Mouse (Mus musculus) hindbrain, embryonic 12.5 days (tissue): ENCODE results near the gene Ttc7b. TPM values are rescaled to one million over a fixed set of nuclear protein-coding genes. Genes with fewer than 3 reads are reported as not detected.
A peak's percentile ranks its signal among the peaks of the same experiment; 100 is the strongest.

Source experiments
- ATAC-seq: fragments of 200-750 bp; cut with Nextera tagmentation; 2 replicates; pipeline ENCODE4 v1.8.0; 2017; ENCODE audit warnings: moderate TSS enrichment; ENCODE audit not compliant: low FRiP score
- H3K27ac ChIP-seq: fragments of 300-500 bp; sonication (generic); 2 replicates; pipeline ENCODE4 v1.5.1; 2016; ENCODE audit warnings: mild to moderate bottlenecking
- H3K27me3 ChIP-seq: fragments of 300-500 bp; sonication (generic); 2 replicates; pipeline ENCODE4 v1.6.1; 2016; ENCODE audit warnings: mild to moderate bottlenecking
- H3K36me3 ChIP-seq: fragments of 300-500 bp; sonication (generic); 2 replicates; pipeline ENCODE4 v1.6.1; 2016; ENCODE audit warnings: mild to moderate bottlenecking
- H3K4me1 ChIP-seq: fragments of 300-500 bp; sonication (generic); 2 replicates; pipeline ENCODE4 v1.6.1; 2016
- H3K4me2 ChIP-seq: fragments of 300-500 bp; sonication (generic); replicated peaks from 2 replicates; pipeline ENCODE4 v1.6.1; 2016; ENCODE audit warnings: mild to moderate bottlenecking
- H3K4me3 ChIP-seq: fragments of 300-500 bp; sonication (generic); 2 replicates; pipeline ENCODE4 v1.5.1; 2016; ENCODE audit warnings: mild to moderate bottlenecking
- H3K9ac ChIP-seq: fragments of 300-500 bp; sonication (generic); 2 replicates; pipeline ENCODE4 v1.6.1; 2016; ENCODE audit warnings: mild to moderate bottlenecking, moderate library complexity
- H3K9me3 ChIP-seq: fragments of 300-500 bp; sonication (generic); replicated peaks from 2 replicates; pipeline ENCODE4 v1.6.1; 2016; ENCODE audit warnings: mild to moderate bottlenecking
- WGBS: fragments of 180-500 bp; shearing (Covaris S2); methylation state at CpG from one replicate; pipeline ENCODE4 v1.1.7; 2016; 5-methylcytosine and 5-hydroxymethylcytosine counted together
- polyA plus RNA-seq: library from polyadenylated mRNA; unstranded; fragments of >200 nt; fragmentation: Nextera tagmentation; extraction: Ambion mirVana; gene quantifications from 2 replicates; pipeline ENCODE4 v1.2.1, GENCODE M21; 2016

The Ttc7b gene
- polyA plus RNA-seq, 1 experiment from 2014 or later: 6.1 TPM

- Histone ChIP-seq H3K36me3 (peaks cover 23% of the 10 kb centered on the region), H3K27me3 (no peaks in the 10 kb centered on the region), H3K27ac (no peak overlapping the region), H3K4me1 (peaks cover 14% of the 10 kb centered on the region), H3K4me2 (no peak overlapping the region), H3K9me3 (no peaks in the 10 kb centered on the region), H3K4me3 (no peak overlapping the region), H3K9ac (no peak overlapping the region)
- 90% methylated on average over 10 of the region's 10 CpGs for WGBS
- ATAC-seq: no peak
These were observed 118.2 kb downstream of the Ttc7b start for GRCm38 (mm10) chr12:100402296-100403004.

GRCm38 (mm10) chr12:100400119-100400518, 120.5 kb downstream of the Ttc7b start:
- no peak overlapping the region for H3K27ac ChIP-seq
- no peak overlapping the region for H3K9ac ChIP-seq
- no peak overlapping the region for H3K4me3 ChIP-seq
- peaks cover 15% of the 10 kb centered on the region for H3K4me1 ChIP-seq
- H3K36me3 ChIP-seq: peaks cover 23% of the 10 kb centered on the region
- WGBS: 88% methylated on average over 3 of the region's 3 CpGs
- H3K4me2 ChIP-seq: no peak overlapping the region
- H3K27me3 ChIP-seq: no peaks in the 10 kb centered on the region
- ATAC-seq: no peak
- no peaks in the 10 kb centered on the region for H3K9me3 ChIP-seq

GRCm38 (mm10) chr12:100399126-100399727, 121.4 kb downstream of the Ttc7b start:
- Histone ChIP-seq H3K27ac (no peak overlapping the region), H3K9ac (no peak overlapping the region), H3K4me3 (no peak overlapping the region), H3K9me3 (no peaks in the 10 kb centered on the region), H3K36me3 (peaks cover 26% of the 10 kb centered on the region), H3K27me3 (no peaks in the 10 kb centered on the region), H3K4me1 (peaks cover 15% of the 10 kb centered on the region), H3K4me2 (no peak overlapping the region)
- 83% methylated on average over 5 of the region's 5 CpGs for WGBS
- no peak for ATAC-seq

- H3K9ac ChIP-seq: no peak overlapping the region
- H3K27me3 ChIP-seq: no peaks in the 10 kb centered on the region
- no peak for ATAC-seq
- H3K4me3 ChIP-seq: no peak overlapping the region
- H3K9me3 ChIP-seq: no peaks in the 10 kb centered on the region
- H3K27ac ChIP-seq: no peak overlapping the region; the same call in 1 of the 2 replicates
- peaks cover 15% of the 10 kb centered on the region for H3K4me1 ChIP-seq
- H3K4me2 ChIP-seq: no peak overlapping the region
- peaks cover 26% of the 10 kb centered on the region for H3K36me3 ChIP-seq
- WGBS: 59% methylated on average over 8 of the region's 8 CpGs
These were observed 122.2 kb downstream of the Ttc7b start for GRCm38 (mm10) chr12:100398268-100398943.

GRCm38 (mm10) chr12:100397432-100398146, 123.0 kb downstream of the Ttc7b start:
- peaks cover 19% of the 10 kb centered on the region for H3K36me3 ChIP-seq
- H3K27ac ChIP-seq: peak overlapping the region; percentile 41
- peaks cover 15% of the 10 kb centered on the region for H3K4me1 ChIP-seq
- H3K4me2 ChIP-seq: no peak overlapping the region
- no peak overlapping the region for H3K4me3 ChIP-seq
- no peak for ATAC-seq
- WGBS: 72% methylated on average over 15 of the region's 15 CpGs
- H3K27me3 ChIP-seq: no peaks in the 10 kb centered on the region
- H3K9me3 ChIP-seq: no peaks in the 10 kb centered on the region
- H3K9ac ChIP-seq: no peak overlapping the region

GRCm38 (mm10) chr12:100396806-100397205, 123.8 kb downstream of the Ttc7b start:
- Histone ChIP-seq H3K4me1 (peaks cover 15% of the 10 kb centered on the region), H3K4me3 (no peak overlapping the region), H3K27ac (no peak overlapping the region), H3K36me3 (peaks cover 20% of the 10 kb centered on the region), H3K4me2 (no peak overlapping the region), H3K9ac (no peak overlapping the region), H3K9me3 (no peaks in the 10 kb centered on the region), H3K27me3 (no peaks in the 10 kb centered on the region)
- WGBS: 90% methylated on average over 2 of the region's 2 CpGs
- no peak for ATAC-seq

- 85% methylated on average over 3 of the region's 3 CpGs for WGBS
- H3K4me2 ChIP-seq: no peak overlapping the region
- H3K4me3 ChIP-seq: no peak overlapping the region
- no peaks in the 10 kb centered on the region for H3K27me3 ChIP-seq
- H3K36me3 ChIP-seq: peaks cover 15% of the 10 kb centered on the region
- no peak for ATAC-seq
- peaks cover 15% of the 10 kb centered on the region for H3K4me1 ChIP-seq
- H3K9me3 ChIP-seq: no peaks in the 10 kb centered on the region
- H3K9ac ChIP-seq: no peak overlapping the region
- no peak overlapping the region for H3K27ac ChIP-seq
These were observed 127.1 kb downstream of the Ttc7b start for GRCm38 (mm10) chr12:100393532-100393931.

GRCm38 (mm10) chr12:100393109-100393508, 127.5 kb downstream of the Ttc7b start:
- H3K4me3 ChIP-seq: no peak overlapping the region
- H3K9ac ChIP-seq: no peak overlapping the region
- no peaks in the 10 kb centered on the region for H3K9me3 ChIP-seq
- peaks cover 17% of the 10 kb centered on the region for H3K36me3 ChIP-seq
- peaks cover 12% of the 10 kb centered on the region for H3K4me1 ChIP-seq
- ATAC-seq: no peak
- no peaks in the 10 kb centered on the region for H3K27me3 ChIP-seq
- WGBS: 90% methylated on average over 3 of the region's 3 CpGs
- no peak overlapping the region for H3K4me2 ChIP-seq
- no peak overlapping the region for H3K27ac ChIP-seq

GRCm38 (mm10) chr12:100392466-100392865, 128.2 kb downstream of the Ttc7b start:
- no peak overlapping the region for H3K9ac ChIP-seq
- no peaks in the 10 kb centered on the region for H3K27me3 ChIP-seq
- peaks cover 24% of the 10 kb centered on the region for H3K36me3 ChIP-seq
- no peak for ATAC-seq
- WGBS: 77% methylated on average over 5 of the region's 5 CpGs
- H3K9me3 ChIP-seq: no peaks in the 10 kb centered on the region
- H3K4me2 ChIP-seq: no peak overlapping the region
- no peak overlapping the region for H3K4me3 ChIP-seq
- peaks cover 6% of the 10 kb centered on the region for H3K4me1 ChIP-seq
- no peak overlapping the region for H3K27ac ChIP-seq

- Histone ChIP-seq H3K4me3 (no peak overlapping the region), H3K9ac (no peak overlapping the region), H3K36me3 (peaks cover 29% of the 10 kb centered on the region), H3K4me1 (peaks cover 5% of the 10 kb centered on the region; the same call in 1 of the 2 replicates), H3K9me3 (no peaks in the 10 kb centered on the region), H3K4me2 (no peak overlapping the region), H3K27ac (no peak overlapping the region), H3K27me3 (no peaks in the 10 kb centered on the region)
- ATAC-seq: no peak
- WGBS: 84% methylated on average over 9 of the region's 9 CpGs
These were observed 128.7 kb downstream of the Ttc7b start for GRCm38 (mm10) chr12:100391890-100392289.

- H3K27ac ChIP-seq: peak overlapping the region; percentile 44; the same call in 1 of the 2 replicates
- H3K4me2 ChIP-seq: no peak overlapping the region
- no peaks in the 10 kb centered on the region for H3K27me3 ChIP-seq
- no peak overlapping the region for H3K9ac ChIP-seq
- H3K9me3 ChIP-seq: no peaks in the 10 kb centered on the region
- H3K4me3 ChIP-seq: no peak overlapping the region
- H3K4me1 ChIP-seq: peaks cover 5% of the 10 kb centered on the region; the same call in 1 of the 2 replicates
- ATAC-seq: peak; percentile 50
- 66% methylated on average over 12 of the region's 12 CpGs for WGBS
- peaks cover 40% of the 10 kb centered on the region for H3K36me3 ChIP-seq
These were observed 130.5 kb downstream of the Ttc7b start for GRCm38 (mm10) chr12:100389878-100390710.
